Mouse (Mus musculus): ENCODE measurements around the gene Klk5.

DNA sequence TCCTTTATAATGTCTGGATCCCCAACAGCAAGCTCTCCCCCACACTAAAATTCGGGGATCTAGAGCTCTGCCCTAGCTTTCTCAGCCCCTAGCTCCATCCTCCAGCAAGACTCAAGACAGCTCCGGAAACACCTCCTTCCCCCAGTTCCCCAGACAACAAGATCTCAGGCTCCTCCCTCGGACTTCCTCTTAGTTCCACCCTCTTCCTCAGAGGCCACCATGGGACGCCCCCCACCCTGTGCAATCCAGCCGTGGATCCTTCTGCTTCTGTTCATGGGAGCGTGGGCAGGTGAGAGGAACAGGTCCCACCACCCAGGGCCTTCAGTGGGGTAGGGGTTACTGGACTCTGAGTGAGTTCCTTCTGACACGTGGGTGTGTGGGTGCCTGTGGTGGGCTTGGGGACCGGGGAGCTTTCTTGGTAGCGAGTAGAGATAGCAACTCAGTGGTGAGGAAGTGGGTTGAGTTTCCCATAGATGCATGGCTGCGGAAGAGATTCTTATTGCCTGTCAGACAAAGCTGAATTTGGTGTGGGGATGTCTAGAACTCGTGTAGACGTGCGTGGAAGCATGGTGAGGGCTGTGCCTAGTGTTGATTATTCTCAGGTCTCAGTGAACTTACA is 43.8 kb upstream of the Klk5 start:
- no peak for TF ChIP-seq CTCF (IDR thresholded peaks at IDR 0.05; ENCODE audit: low read depth)
- no peak for TF ChIP-seq EP300 (IDR thresholded peaks at IDR 0.05; ENCODE audit: low read depth)
